Mouse (Mus musculus): ENCODE measurements around the gene Mblac2.

DNA sequence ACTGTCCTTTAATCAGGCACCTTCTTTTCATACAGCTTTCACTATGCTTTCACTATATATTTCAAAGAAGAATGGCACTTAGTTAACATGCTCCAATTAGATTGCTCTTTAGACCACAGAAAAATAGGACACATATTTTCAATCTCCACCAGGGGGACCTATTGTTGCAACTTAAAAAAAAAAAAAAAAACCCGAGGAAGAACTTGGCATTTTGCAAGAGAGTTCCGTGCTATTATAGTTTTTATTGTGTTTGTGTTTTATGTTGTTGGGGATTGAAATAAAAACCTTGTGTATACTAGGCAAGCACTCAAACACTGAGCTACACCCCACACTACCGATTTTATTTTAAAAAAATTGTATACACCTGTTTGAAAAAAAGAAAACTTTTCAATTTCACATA is 90.0 kb downstream of the Mblac2 start:
- TF ChIP-seq POLR2AphosphoS5 (IDR thresholded peaks at IDR 0.05; ENCODE audit: borderline replicate concordance, low read depth, low read length) = no peak
- TF ChIP-seq ZC3H11A (IDR thresholded peaks at IDR 0.05; ENCODE audit: low read depth, low read length) = peak; percentile 56
